Mouse (Mus musculus): ENCODE results near the gene Amacr. TPM values are rescaled to one million over a fixed set of nuclear protein-coding genes. Genes with fewer than 3 reads are reported as not detected.
"Not testable (repeated sequence)": the region's sequence is repeated elsewhere in the genome, so short reads cannot be mapped to it uniquely, and the experiment has no call there.

The Amacr gene
- total RNA-seq, 2 experiments from 2014 or later = 3.5 to 6.5 TPM

DNA sequence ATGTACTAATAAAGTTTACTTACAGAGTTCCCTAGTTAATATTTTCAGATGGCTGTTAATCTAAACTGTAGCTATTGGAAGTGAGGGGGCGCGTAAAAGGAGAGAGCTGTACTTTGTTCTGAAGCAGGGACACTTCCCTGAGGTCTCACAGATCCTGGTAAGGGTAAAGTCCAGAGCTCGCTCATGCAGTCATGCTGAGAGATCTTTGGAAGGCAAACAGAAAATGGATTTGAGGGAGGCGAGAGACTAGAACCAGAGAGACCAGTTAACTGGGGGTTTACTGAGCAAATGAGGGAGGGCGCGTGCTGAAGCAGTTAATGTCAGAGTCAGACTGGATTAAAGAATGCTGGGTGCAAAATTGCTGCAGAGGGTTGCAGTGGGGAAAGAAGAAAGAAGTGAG is 4.2 kb downstream of the Amacr start:
- ATAC-seq (replicated peaks; ENCODE audit: poor library complexity, severe bottlenecking) = no peak

DNA sequence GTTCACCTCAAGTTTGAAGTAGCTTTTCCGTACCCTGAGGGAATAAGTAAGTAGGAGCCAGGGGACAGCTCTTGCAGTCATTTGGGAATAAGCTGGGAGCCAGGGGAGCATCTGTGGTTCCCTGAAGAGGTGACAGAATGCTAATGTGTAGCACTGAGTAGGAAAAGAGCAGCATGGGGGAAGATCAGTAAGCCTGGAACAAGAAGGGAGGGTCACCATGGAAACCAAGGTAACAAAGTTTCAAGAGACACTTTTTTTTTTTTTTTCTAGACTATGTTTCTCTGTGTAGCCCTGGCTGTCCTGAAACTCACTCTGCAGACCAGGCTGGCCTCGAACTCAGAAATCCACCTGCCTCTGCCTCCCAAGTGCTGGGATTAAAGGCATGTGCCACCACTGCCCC is 4.9 kb downstream of the Amacr start:
- ATAC-seq (replicated peaks; ENCODE audit: poor library complexity, severe bottlenecking) = not testable (repeated sequence)

DNA sequence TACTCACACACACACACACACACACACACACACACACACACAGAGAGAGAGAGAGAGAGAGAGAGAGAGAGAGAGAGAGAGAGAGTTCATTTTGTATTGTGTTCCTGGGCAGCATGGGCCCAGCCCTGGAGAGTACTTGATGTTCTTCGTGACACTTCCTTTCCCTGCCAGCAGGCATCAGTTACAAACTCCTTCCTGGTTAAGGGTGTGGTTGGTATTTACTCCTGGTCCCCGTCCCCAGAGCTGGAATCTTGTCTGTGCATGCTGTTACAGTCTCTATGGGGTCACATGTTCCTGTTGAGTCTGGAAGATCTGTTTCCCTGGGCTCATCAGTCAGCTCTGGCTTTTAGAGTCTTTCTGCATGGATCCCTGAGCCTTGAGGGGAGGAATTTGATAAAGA is 8.9 kb downstream of the Amacr start:
- no peak for ATAC-seq (replicated peaks; ENCODE audit: poor library complexity, severe bottlenecking)

DNA sequence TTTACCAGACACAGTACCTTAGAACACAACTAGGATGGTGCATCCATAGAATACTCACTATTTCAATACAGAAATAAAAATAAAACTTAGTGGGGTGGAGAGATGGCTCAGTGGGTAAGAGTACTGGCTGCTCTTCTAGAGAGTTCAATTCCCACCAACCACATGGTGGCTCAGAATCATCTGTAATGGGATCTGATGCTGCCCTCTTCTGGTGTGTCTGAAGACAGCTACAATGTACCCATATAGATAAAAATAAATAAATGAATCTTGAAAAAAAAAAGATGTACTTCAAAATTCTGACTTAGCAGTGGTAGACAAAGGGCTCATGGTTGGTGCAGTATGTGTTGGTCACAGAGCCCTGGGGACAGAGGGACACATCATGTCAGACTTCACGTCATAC is 10.0 kb downstream of the Amacr start:
- no peak for ATAC-seq (replicated peaks; ENCODE audit: poor library complexity, severe bottlenecking)

DNA sequence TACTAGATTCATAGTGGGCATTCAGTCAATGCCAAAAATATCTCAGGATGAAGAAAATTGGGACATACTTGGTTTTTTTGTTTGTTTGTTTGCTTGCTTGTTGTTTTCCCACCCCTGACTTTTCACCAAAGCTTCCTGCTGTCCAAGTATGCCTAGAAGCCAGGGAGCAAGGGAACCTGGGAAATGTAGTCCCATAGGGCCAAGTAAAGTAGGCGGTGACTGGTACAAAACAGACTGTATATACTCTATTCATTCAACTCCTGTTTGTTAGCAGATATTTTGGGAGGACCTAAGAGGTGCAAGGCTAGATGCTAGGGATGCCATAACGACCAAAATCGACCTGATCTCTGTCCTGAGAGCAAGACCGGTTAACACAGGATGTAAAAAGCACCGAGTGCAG is 18.3 kb downstream of the Amacr start:
- ATAC-seq (replicated peaks; ENCODE audit: poor library complexity, severe bottlenecking) = no peak

DNA sequence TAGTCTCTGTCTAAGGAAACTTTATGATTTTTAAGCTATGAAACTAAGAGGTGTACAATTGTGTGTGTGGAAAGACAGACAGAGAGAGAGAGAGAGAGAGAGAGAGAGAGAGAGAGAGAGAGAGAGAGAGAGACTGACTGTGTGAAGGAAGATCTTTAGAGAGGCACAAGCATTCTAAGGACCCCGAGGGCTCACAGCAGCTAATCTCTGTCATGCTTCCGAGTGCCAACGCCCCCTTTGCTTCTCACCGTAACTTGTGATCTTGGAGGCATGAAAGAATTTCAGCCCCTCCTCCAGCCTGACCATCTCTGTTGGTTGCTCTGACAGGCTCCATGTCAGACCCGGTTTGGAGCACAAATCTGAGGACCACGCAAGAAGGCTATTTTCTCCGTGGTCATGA is 18.9 kb downstream of the Amacr start, which contains the start of gene Slc45a2:
Slc45a2 (plus strand) TSS at position 301 of the 400 bp plus-strand sequence.
- ATAC-seq (replicated peaks; ENCODE audit: poor library complexity, severe bottlenecking) = no peak

DNA sequence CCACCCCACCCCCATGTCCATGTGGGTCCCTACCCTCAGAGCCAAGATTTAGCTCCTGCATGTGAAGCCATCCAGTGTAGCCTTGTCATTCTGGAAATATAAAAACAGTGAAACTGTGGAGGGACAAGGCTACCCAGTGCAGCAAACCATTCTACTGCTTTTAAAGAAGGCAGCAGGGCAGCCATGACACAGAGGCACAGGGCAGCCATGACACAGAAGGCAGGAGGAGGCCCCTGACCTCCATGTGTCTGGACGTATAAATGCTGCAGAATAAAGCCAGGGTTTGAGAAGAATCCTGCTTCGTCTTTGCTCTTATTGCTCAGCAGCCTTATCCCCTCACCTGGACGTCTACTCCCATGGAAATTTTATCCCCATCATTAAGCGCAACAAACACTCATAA is 22.2 kb downstream of the Amacr start:
- ATAC-seq (replicated peaks; ENCODE audit: poor library complexity, severe bottlenecking) = no peak

DNA sequence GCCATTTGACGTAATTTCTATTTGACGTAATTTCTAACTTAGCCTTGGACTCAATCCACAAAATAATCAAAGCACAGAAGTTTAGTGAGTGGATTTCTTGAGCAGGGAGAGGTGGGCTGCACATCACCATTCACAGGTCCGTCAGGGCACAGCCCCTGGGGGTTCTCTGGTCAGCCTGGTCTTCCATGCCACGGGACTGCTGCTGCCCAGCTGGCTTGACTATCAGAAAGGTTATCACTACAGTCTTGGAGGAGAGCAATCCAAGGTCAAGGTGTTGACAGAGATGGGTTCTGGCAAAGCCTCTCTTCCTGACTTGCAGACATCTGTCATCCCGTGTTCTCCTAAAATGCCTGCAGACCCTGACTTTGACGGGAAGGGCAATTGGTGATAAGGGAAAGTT is 23.1 kb downstream of the Amacr start:
- no peak for ATAC-seq (replicated peaks; ENCODE audit: poor library complexity, severe bottlenecking)

DNA sequence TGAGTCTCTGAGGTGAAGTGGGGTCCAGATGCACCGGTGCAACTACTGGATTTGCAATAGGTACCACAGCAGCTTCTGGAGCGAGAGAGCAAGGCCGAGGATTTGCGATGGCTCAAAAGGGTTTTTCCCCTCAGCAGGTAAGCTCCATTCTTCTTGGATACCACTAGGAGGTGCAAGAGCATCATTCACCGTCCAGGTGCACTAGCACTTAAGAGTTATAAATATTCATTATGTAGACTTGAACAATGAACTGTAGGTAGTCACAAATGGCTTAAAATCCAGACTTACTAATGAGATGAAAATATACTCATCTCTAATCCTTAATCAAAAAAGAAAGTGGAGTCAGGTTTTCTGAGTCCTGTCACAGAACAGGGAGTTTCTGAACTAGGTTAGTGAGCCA is 27.2 kb downstream of the Amacr start:
- ATAC-seq (replicated peaks; ENCODE audit: poor library complexity, severe bottlenecking) = no peak

DNA sequence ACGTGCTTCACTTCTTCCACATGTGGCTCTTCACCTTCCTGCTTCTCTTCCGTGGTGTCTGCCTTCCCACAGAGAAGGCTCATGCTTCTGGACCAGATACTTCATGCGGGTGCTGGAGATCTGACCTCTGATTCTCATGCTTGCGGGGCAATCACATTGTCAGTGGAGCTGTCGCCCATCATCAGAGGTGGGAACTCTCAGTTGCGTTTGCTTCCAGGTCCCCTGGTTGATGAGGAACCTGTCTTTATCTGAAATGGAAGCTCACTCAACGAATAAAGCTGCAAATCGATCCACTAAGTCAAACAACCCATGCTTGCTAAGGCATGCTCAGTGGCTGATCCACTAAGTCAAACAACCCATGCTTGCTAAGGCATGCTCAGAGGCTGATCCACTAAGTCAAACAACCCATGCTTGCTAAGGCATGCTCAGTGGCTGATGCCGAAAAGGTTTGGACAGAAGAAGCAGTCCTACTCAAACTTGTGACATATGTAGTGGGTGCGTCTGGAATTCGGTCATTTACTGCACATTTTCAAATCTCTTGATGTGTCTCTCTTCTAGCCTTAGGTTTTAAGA is 29.5 kb downstream of the Amacr start:
- ATAC-seq (replicated peaks; ENCODE audit: poor library complexity, severe bottlenecking) = no peak

DNA sequence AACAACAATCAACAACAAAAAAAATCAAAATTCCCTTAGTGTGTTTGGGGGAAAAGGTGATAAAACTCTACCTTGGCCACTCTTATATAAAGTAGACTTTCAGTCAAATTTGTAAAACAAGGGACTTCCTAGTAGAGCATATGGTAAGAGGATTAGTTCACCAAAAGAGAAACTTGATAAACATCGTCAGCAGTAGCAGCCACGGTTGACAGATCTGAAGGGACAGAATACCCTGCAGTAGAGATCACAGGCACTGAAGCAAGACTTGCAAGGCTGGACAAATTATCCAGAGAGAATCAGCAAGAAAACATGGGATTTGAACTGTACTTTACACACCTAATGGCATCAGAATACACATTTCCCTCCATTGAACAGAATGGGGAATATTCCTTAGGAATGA is 33.4 kb downstream of the Amacr start:
- ATAC-seq (replicated peaks; ENCODE audit: poor library complexity, severe bottlenecking) = no peak

DNA sequence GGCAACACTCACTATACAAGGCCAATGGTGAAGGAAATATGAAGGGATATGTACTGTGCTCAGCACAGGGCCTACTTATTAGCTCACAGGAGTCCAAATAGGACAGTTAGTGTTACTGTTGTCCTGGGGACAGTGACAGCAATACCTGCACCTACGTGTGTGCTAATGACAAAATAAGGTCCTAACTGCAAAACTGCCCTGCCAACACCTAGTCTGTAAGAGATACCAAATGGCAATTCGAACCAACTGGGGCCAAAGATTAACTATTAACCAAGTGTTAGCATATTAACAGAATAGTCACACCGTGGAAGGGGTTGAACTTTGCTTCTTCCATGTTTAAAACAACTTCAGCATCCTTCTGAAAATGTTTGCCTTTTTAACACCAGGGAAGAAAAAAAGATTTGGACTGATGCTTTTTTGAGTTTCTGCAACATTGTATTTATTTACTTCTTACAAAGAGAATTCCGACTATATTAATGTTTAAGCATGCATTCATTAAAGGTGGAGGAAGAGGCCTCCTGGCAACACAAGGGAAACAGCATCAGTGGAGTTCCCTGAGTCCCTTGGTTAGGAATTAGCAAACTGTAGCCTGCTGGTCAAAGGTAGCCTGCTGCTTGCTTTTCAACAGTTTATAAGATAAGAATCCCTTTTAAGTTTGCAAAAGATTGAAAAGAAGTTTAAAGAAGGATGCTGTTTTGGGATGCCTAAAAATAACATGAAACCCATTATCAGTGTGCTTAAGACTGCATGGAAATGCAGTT is 45.4 kb downstream of the Amacr start:
- ATAC-seq (replicated peaks; ENCODE audit: poor library complexity, severe bottlenecking) = no peak

DNA sequence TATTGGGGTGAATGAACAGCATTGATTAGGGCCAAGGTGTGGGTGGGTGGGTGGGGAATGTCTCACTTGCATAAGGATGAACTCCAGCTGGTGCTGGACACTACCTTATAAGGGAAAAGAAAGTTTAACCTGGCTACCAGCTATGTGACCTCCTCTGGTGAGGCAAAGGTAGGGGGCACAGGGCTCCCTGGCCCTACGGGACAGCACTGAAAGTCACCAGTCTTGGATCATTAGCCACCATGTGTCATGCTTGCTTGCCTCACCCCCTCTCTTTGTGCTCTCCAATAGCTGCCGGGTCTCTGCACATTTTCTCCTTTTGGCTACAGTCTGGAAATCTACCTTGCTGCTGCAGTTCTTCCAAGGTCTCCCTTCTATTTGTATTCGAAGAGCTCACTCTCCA is 48.6 kb downstream of the Amacr start:
- ATAC-seq (replicated peaks; ENCODE audit: poor library complexity, severe bottlenecking) = no peak

DNA sequence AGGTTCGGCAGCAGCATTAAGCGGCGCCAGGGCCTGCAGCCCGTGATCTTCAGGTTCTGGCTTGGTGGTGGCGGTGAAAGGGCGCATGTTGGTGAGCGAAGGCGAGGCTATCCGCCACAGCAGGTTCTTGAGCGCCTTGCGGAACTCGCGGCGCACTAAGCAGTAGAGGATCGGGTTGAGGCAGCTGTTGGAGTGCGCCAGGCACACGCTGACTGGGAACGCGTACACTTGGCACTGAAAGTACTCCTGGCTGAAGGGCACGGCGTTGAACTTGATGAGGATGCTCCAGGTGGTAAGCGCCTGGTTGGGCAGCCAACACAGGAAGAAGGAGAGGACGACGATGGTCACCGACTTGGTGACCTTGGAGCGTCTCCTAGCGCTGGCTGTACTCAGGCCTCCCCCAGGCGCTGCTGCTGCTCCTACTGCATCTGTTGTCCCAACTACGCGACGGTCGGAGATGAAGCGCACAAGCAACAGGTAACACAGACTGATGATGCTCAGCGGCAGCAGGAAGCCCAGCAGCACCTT is 54.5 kb downstream of the Amacr start:
- ATAC-seq (replicated peaks; ENCODE audit: poor library complexity, severe bottlenecking) = no peak

DNA sequence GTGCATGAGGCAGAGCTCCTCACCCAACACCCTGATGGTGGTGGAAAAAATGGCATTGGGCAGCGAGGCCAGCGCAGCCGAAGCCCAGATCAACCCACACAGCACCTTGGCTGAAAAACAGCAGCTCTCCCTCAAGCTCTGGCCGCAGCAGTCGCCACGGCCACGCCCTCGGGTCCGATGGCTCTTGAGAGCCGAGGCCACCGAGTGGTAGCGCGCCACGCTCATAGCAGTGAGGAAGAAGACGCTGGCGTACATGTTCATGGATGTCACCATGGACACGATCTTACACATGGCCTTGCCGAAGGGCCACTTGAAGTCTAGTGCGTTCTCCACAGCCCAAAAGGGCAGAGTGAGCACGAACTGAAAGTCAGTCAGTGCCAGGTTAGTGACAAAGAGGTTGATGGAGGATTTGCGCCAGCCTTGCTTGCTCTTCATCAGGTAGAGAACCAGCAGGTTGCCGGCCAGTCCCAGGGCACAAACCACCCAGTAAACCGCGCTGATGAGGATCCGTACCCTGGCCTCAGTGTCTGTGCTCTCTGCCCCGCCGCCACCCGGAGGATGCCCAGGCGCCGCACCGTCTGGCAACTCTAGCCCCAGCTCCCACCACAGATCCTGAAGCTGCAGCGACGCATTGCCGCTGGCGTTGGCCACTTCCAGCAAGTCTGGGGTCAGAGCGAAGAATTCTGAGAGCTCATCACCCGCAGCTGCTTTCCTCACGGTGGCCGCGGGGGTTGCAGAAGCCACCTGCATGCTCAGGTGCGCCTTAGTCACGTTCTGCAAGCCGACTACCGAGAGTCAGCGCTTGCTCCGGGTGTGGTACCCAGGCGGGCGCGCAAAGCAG is 55.2 kb downstream of the Amacr start:
- no peak for ATAC-seq (replicated peaks; ENCODE audit: poor library complexity, severe bottlenecking)

DNA sequence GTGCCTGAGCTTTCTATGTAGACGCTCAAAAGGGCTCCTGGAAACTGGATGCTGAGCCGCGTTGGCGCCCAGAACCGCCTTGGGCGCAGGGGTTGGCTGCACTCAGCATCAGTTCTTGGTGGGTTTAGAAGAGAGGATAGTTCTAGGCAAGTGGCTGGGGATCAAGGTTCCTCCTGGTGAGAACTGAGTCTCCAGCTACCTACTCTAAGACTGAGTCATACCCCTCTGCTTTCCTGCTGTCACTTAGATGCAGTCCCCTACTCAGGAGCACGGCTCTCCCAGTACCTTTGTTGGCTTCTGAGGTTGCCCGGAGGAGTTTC is 55.8 kb downstream of the Amacr start:
- no peak for ATAC-seq (replicated peaks; ENCODE audit: poor library complexity, severe bottlenecking)

DNA sequence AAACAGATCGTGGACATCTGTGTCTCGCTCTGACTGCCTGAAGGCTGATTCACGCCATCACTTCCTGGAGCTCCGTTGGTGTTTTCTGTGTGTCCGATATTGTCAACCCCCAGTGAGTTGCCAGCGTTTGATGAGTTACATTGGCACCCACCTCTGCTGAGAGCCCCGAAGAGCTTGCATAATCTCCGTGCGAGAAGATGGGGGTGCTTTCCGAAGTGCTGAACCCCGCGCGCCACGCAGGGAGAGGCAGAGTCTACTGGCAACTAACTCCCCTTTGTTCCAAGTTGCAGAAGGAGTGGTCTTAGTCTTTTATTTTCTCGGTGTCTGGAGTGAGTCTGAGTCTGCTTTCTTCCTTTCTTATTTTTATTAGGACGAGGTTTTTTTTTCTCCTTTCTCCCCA is 56.2 kb downstream of the Amacr start, which contains the start of gene Rxfp3:
Rxfp3 (minus strand) TSS at position 281 of the 400 bp plus-strand sequence.
- ATAC-seq (replicated peaks; ENCODE audit: poor library complexity, severe bottlenecking) = no peak

DNA sequence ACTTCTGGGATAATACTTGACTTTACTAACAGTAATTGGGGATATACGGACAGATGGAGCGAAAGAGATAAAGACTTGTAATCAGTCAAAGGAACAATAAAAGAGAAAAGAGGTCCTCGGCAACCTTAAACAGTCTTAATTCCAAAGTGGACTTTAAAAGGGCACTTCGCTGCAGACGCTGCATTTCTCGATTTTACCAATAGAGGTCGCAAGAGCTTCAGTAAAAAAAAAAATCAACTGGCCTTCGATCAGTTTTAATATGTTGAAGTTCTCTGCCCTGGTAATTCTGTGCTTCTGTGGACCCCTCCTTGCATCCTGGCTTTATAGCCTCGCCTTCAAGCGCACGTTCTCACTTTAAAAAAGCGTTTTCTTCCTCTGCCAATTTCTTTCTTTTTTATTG is 56.9 kb downstream of the Amacr start:
- ATAC-seq (replicated peaks; ENCODE audit: poor library complexity, severe bottlenecking) = peak; percentile 27; the same call in 1 of the 2 replicates

DNA sequence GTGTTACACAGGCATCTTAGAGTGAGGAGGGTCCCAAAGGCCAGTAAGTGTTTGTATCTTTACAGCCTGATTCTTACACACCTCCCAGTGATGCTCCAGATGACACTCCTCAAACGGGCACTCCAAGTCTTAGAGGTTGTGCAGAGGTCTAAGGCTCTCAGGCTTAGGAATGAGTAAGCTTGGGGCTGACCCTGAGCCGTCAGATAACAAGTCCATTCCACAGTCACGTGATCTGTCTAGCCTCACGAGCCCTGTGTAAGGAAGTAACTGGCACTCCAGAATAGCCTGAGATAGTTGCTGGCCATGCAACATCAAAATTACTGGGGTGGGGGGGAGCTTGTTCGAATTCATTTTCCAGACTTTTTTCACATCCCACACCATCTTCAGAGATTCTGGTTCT is 58.5 kb downstream of the Amacr start:
- ATAC-seq (replicated peaks; ENCODE audit: poor library complexity, severe bottlenecking) = no peak

DNA sequence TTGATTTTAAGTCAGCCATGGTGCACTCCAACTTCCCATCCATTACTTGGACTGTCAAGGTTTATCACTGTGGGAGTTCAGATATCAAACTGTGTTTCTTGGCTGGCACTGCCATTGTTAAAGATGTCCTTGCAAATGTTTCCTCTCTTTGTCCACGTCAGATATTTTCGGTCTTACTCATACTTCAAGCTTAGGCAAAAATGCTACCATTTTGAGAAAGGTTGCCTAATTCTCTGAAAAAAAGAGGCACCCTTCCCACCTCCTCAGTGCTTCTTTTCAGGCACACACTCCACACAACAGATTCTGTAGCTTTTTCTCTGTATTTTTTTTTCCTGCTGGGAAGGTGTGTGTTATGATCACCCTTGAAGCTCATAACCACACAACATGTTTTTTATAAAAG is 59.7 kb downstream of the Amacr start:
- no peak for ATAC-seq (replicated peaks; ENCODE audit: poor library complexity, severe bottlenecking)

DNA sequence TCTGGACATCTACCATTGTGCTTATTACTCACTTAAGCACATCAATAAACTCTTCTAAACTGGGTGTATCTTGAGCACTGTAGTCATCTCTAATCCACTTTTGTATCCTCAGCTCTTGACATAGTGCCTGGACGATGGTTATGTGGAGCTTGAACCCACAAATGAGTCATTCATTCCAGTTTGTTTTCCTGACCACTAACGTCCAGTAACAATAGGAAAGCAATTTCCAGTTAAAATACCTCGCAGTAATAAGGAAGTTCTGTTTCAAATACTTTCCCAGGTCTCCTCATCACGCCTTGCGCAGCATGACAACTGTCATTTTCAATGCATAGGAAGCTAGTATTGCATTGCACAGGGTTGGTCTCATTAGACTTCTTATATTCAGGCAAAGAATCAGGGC is 61.3 kb downstream of the Amacr start:
- no peak for ATAC-seq (replicated peaks; ENCODE audit: poor library complexity, severe bottlenecking)
